Mouse (Mus musculus) hindbrain, embryonic 13.5 days (tissue): ENCODE data around the gene Atxn7l3b. TPM values are rescaled to one million over a fixed set of nuclear protein-coding genes. Genes with fewer than 3 reads are reported as not detected.
A peak's percentile ranks its signal among the peaks of the same experiment; 100 is the strongest.

Experiments used
- ATAC-seq: fragments of 200-750 bp; cut with Nextera tagmentation; 2 replicates; pipeline ENCODE4 v1.8.0; 2017; ENCODE audit warnings: moderate TSS enrichment; ENCODE audit not compliant: low FRiP score
- H3K27ac ChIP-seq: fragments of 300-500 bp; sonication (generic); 2 replicates; pipeline ENCODE4 v1.5.1; 2015; ENCODE audit warnings: inconsistent platforms, mild to moderate bottlenecking, moderate library complexity
- H3K27me3 ChIP-seq: fragments of 300-500 bp; sonication (generic); 2 replicates; pipeline ENCODE4 v1.6.1; 2015; ENCODE audit warnings: mild to moderate bottlenecking, inconsistent platforms
- H3K36me3 ChIP-seq: fragments of 300-500 bp; sonication (generic); 2 replicates; pipeline ENCODE4 v1.6.1; 2015; ENCODE audit warnings: mild to moderate bottlenecking, inconsistent platforms
- H3K4me1 ChIP-seq: fragments of 300-500 bp; sonication (generic); replicated peaks from 2 replicates; pipeline ENCODE4 v1.6.1; 2015; ENCODE audit warnings: inconsistent platforms
- H3K4me2 ChIP-seq: fragments of 300-500 bp; sonication (generic); 2 replicates; pipeline ENCODE4 v1.6.1; 2015; ENCODE audit warnings: inconsistent platforms, mild to moderate bottlenecking, moderate library complexity
- H3K4me3 ChIP-seq: fragments of 300-500 bp; sonication (generic); 2 replicates; pipeline ENCODE4 v1.5.1; 2015; ENCODE audit warnings: mild to moderate bottlenecking, inconsistent platforms
- H3K9ac ChIP-seq: fragments of 300-500 bp; sonication (generic); 2 replicates; pipeline ENCODE4 v1.6.1; 2015; ENCODE audit warnings: mild to moderate bottlenecking, inconsistent platforms
- H3K9me3 ChIP-seq: fragments of 300-500 bp; sonication (generic); 2 replicates; pipeline ENCODE4 v1.6.1; 2016; ENCODE audit warnings: inconsistent platforms
- WGBS: fragments of 180-500 bp; shearing (Covaris S2); methylation state at CpG from one replicate; pipeline ENCODE4 v1.1.7; 2015; 5-methylcytosine and 5-hydroxymethylcytosine counted together
- polyA plus RNA-seq: library from polyadenylated mRNA; unstranded; fragments of >200 nt; fragmentation: Nextera tagmentation; extraction: Ambion mirVana; gene quantifications from 2 replicates; pipeline ENCODE4 v1.2.1, GENCODE M21; 2015

Gene Atxn7l3b
- polyA plus RNA-seq, 1 experiment from 2014 or later, result 450 TPM

GRCm38 (mm10) chr10:112900243-112900642 is 28.6 kb downstream of the Atxn7l3b start:
- Histone ChIP-seq H3K4me1 (0 out of 2 replicates have a peak, but pooled peaks cover 5% of the 10 kb centered on the region), H3K27me3 (no peaks in the 10 kb centered on the region), H3K9me3 (no peaks in the 10 kb centered on the region), H3K4me2 (no peak overlapping the region), H3K4me3 (no peak overlapping the region), H3K9ac (no peak overlapping the region), H3K27ac (peak overlapping the region; percentile 58), H3K36me3 (no peaks in the 10 kb centered on the region)
- ATAC-seq, result no peak
- 63% methylated on average over 7 of the region's 7 CpGs for WGBS

- Histone ChIP-seq H3K27ac (peak overlapping the region; percentile 58; the same call in 1 of the 2 replicates), H3K4me1 (0 out of 2 replicates have a peak, but pooled peaks cover 5% of the 10 kb centered on the region), H3K36me3 (no peaks in the 10 kb centered on the region), H3K4me3 (no peak overlapping the region), H3K9ac (no peak overlapping the region), H3K27me3 (no peaks in the 10 kb centered on the region), H3K9me3 (no peaks in the 10 kb centered on the region), H3K4me2 (no peak overlapping the region)
- peak; percentile 52 for ATAC-seq
- 50% methylated on average over 3 of the region's 3 CpGs for WGBS
Observed at GRCm38 (mm10) chr10:112899796-112900195, 29.0 kb downstream of the Atxn7l3b start.

GRCm38 (mm10) chr10:112896636-112897035 is 32.2 kb downstream of the Atxn7l3b start:
- ATAC-seq, result no peak

GRCm38 (mm10) chr10:112893622-112894252 is 35.1 kb downstream of the Atxn7l3b start:
- Histone ChIP-seq H3K27me3 (no peaks in the 10 kb centered on the region), H3K4me1 (0 out of 2 replicates have a peak, but pooled peaks cover 3% of the 10 kb centered on the region), H3K9me3 (no peaks in the 10 kb centered on the region), H3K4me2 (no peak overlapping the region), H3K36me3 (no peaks in the 10 kb centered on the region), H3K27ac (no peak overlapping the region), H3K9ac (no peak overlapping the region), H3K4me3 (no peak overlapping the region)
- ATAC-seq, result no peak
- WGBS, result 94% methylated on average over 10 of the region's 10 CpGs

More at GRCm38 (mm10) chr10:112896636-112897035, 32.2 kb downstream of the Atxn7l3b start:
- H3K4me2 ChIP-seq, result no peak overlapping the region
- no peak overlapping the region for H3K27ac ChIP-seq
- no peaks in the 10 kb centered on the region for H3K36me3 ChIP-seq
- H3K9ac ChIP-seq, result no peak overlapping the region
- H3K4me3 ChIP-seq, result no peak overlapping the region
- H3K27me3 ChIP-seq, result no peaks in the 10 kb centered on the region
- no peaks in the 10 kb centered on the region for H3K9me3 ChIP-seq
- 37% methylated on average over 4 of the region's 4 CpGs for WGBS
- 0 out of 2 replicates have a peak, but pooled peaks cover 8% of the 10 kb centered on the region for H3K4me1 ChIP-seq

- ATAC-seq, result 0 out of 2 replicates have a peak, but pooled peaks have one; percentile 5
- Histone ChIP-seq H3K9ac (no peak overlapping the region), H3K27me3 (no peaks in the 10 kb centered on the region), H3K4me1 (no peaks in the 10 kb centered on the region), H3K36me3 (no peaks in the 10 kb centered on the region), H3K27ac (no peak overlapping the region), H3K9me3 (0 out of 2 replicates have a peak, but pooled peaks cover 2% of the 10 kb centered on the region), H3K4me2 (peak overlapping the region; percentile 11; the same call in 1 of the 2 replicates), H3K4me3 (no peak overlapping the region)
- 67% methylated on average over 9 of the region's 9 CpGs for WGBS
Observed at GRCm38 (mm10) chr10:112884064-112884463, 44.7 kb downstream of the Atxn7l3b start.

GRCm38 (mm10) chr10:112883688-112884004 is 45.2 kb downstream of the Atxn7l3b start:
- no peak overlapping the region for H3K27ac ChIP-seq
- peak overlapping the region; percentile 11; the same call in 1 of the 2 replicates for H3K4me2 ChIP-seq
- no peaks in the 10 kb centered on the region for H3K36me3 ChIP-seq
- H3K4me3 ChIP-seq, result no peak overlapping the region
- H3K9me3 ChIP-seq, result 0 out of 2 replicates have a peak, but pooled peaks cover 4% of the 10 kb centered on the region
- no peaks in the 10 kb centered on the region for H3K4me1 ChIP-seq
- 42% methylated on average over 3 of the region's 3 CpGs for WGBS
- peak; percentile 46; the same call in 1 of the 2 replicates for ATAC-seq
- H3K9ac ChIP-seq, result no peak overlapping the region
- no peaks in the 10 kb centered on the region for H3K27me3 ChIP-seq

GRCm38 (mm10) chr10:112882789-112883687 is 45.8 kb downstream of the Atxn7l3b start:
- no peak overlapping the region for H3K27ac ChIP-seq
- ATAC-seq, result peak; percentile 32; the same call in 1 of the 2 replicates
- H3K36me3 ChIP-seq, result no peaks in the 10 kb centered on the region
- H3K4me3 ChIP-seq, result no peak overlapping the region
- WGBS, result 41% methylated on average over 6 of the region's 6 CpGs
- H3K9ac ChIP-seq, result no peak overlapping the region
- H3K4me2 ChIP-seq, result no peak overlapping the region
- no peaks in the 10 kb centered on the region for H3K4me1 ChIP-seq
- 0 out of 2 replicates have a peak, but pooled peaks cover 4% of the 10 kb centered on the region for H3K9me3 ChIP-seq
- no peaks in the 10 kb centered on the region for H3K27me3 ChIP-seq

- Histone ChIP-seq H3K4me3 (no peak overlapping the region), H3K4me2 (no peak overlapping the region), H3K9me3 (0 out of 2 replicates have a peak, but pooled peaks cover 4% of the 10 kb centered on the region), H3K4me1 (0 out of 2 replicates have a peak, but pooled peaks cover under 1% of the 10 kb centered on the region), H3K27me3 (no peaks in the 10 kb centered on the region), H3K36me3 (no peaks in the 10 kb centered on the region), H3K9ac (no peak overlapping the region), H3K27ac (no peak overlapping the region)
- no peak for ATAC-seq
- WGBS, result 91% methylated on average over 3 of the region's 3 CpGs
Observed at GRCm38 (mm10) chr10:112882149-112882548, 46.7 kb downstream of the Atxn7l3b start.

- ATAC-seq, result peak; percentile 86
- WGBS, result 16% methylated on average over 1 of the region's 1 CpGs
- Histone ChIP-seq H3K27ac (peak overlapping the region; percentile 52; the same call in 1 of the 2 replicates), H3K4me3 (no peak overlapping the region), H3K9ac (no peak overlapping the region), H3K4me1 (peaks cover 6% of the 10 kb centered on the region; the same call in 1 of the 2 replicates), H3K9me3 (0 out of 2 replicates have a peak, but pooled peaks cover 4% of the 10 kb centered on the region), H3K27me3 (no peaks in the 10 kb centered on the region), H3K4me2 (no peak overlapping the region), H3K36me3 (no peaks in the 10 kb centered on the region)
Observed at GRCm38 (mm10) chr10:112876655-112877393, 52.0 kb downstream of the Atxn7l3b start.
